Mouse (Mus musculus): ENCODE data around the gene Itpr3.

GRCm38 (mm10) chr17:27119954-27120353 is 62.9 kb downstream of the Itpr3 start:
- TF ChIP-seq POLR2A (IDR thresholded peaks at IDR 0.05; ENCODE audit: control insufficient read depth, extremely low read depth, insufficient read depth, low read length, poor library complexity) (no peak), CTCF (IDR thresholded peaks at IDR 0.05; ENCODE audit: borderline replicate concordance, control insufficient read depth, extremely low read depth, insufficient read depth, low read length, poor library complexity) (no peak)
